Mouse (Mus musculus) kidney, embryonic 16.5 days (tissue): Measurements from ENCODE around the gene Lrrc28. TPM values are rescaled to one million over a fixed set of nuclear protein-coding genes. Genes with fewer than 3 reads are reported as not detected.

Experiments used
- ATAC-seq: fragments of 200-750 bp; cut with Nextera tagmentation; 2 replicates; pipeline ENCODE4 v1.8.0; 2017; ENCODE audit warnings: moderate TSS enrichment; ENCODE audit not compliant: low FRiP score, low TSS enrichment
- H3K27ac ChIP-seq: fragments of 300-500 bp; sonication (generic); 2 replicates; pipeline ENCODE4 v1.5.1; 2014; ENCODE audit warnings: low read length
- H3K27me3 ChIP-seq: fragments of 300-500 bp; sonication (generic); 2 replicates; pipeline ENCODE4 v1.6.1; 2014; ENCODE audit warnings: low read length, control low read depth, mixed read lengths; ENCODE audit not compliant: insufficient read depth
- H3K36me3 ChIP-seq: fragments of 300-500 bp; sonication (generic); 2 replicates; pipeline ENCODE4 v1.6.1; 2014; ENCODE audit warnings: low read length, control low read depth, mixed read lengths; ENCODE audit not compliant: insufficient read depth
- H3K4me1 ChIP-seq: fragments of 300-500 bp; sonication (generic); 2 replicates; pipeline ENCODE4 v1.6.1; 2014; ENCODE audit warnings: low read length, control low read depth, mixed read lengths; ENCODE audit not compliant: insufficient read depth
- H3K4me2 ChIP-seq: fragments of 300-500 bp; sonication (generic); replicated peaks from 2 replicates; pipeline ENCODE4 v1.6.1; 2014; ENCODE audit warnings: low read depth, low read length
- H3K4me3 ChIP-seq: fragments of 300-500 bp; sonication (generic); 2 replicates; pipeline ENCODE4 v1.5.1; 2014; ENCODE audit warnings: mild to moderate bottlenecking, low read length
- H3K9ac ChIP-seq: fragments of 300-500 bp; sonication (generic); replicated peaks from 2 replicates; pipeline ENCODE4 v1.6.1; 2014; ENCODE audit warnings: low read length
- H3K9me3 ChIP-seq: fragments of 300-500 bp; sonication (generic); 2 replicates; pipeline ENCODE4 v1.6.1; 2016; ENCODE audit warnings: low read length, control low read depth
- WGBS: fragments of 180-500 bp; shearing (Covaris S2); extraction: QIAGEN DNeasy Blood & Tissue Kit; methylation state at CpG from one replicate; pipeline ENCODE4 v1.1.7; 2014; 5-methylcytosine and 5-hydroxymethylcytosine counted together
- polyA plus RNA-seq: library from polyadenylated mRNA; unstranded; fragments of >200 nt; fragmentation: Nextera tagmentation; extraction: Ambion mirVana; gene quantifications from 2 replicates; pipeline ENCODE4 v1.2.1, GENCODE M21; 2015

Lrrc28 gene
- polyA plus RNA-seq, 1 experiment from 2014 or later, result 14.4 TPM

- Histone ChIP-seq H3K36me3 (no peaks in the 10 kb centered on the region), H3K9ac (peak overlapping the region; percentile 62), H3K27me3 (no peaks in the 10 kb centered on the region), H3K4me3 (peak overlapping the region; percentile 86), H3K9me3 (no peaks in the 10 kb centered on the region), H3K27ac (no peak overlapping the region), H3K4me2 (peak overlapping the region; percentile 57), H3K4me1 (peaks cover 39% of the 10 kb centered on the region)
- 61% methylated on average over 4 of the region's 4 CpGs for WGBS
- no peak for ATAC-seq
These were observed 3.3 kb upstream of the Lrrc28 start for GRCm38 (mm10) chr7:67648376-67648775.

- Histone ChIP-seq H3K9ac (peak within 1 kb of the TSS; percentile 92), H3K27ac (peak within 1 kb of the TSS; percentile 95), H3K36me3 (no peaks in the 10 kb centered on the region), H3K9me3 (no peaks in the 10 kb centered on the region), H3K4me1 (peaks cover 39% of the 10 kb centered on the region), H3K4me2 (peak within 1 kb of the TSS; percentile 88), H3K4me3 (peak within 1 kb of the TSS; percentile 91), H3K27me3 (no peaks in the 10 kb centered on the region)
- WGBS, result under 1% methylated on average over 5 of the region's 5 CpGs
- no peak for ATAC-seq
These were observed 2.2 kb upstream of the Lrrc28 start, which contains the start of gene Ttc23 for GRCm38 (mm10) chr7:67647277-67647676. Gene Ttc23, plus strand, starts transcription at chr7:67647410.

- Histone ChIP-seq H3K27me3 (no peaks in the 10 kb centered on the region), H3K4me1 (peaks cover 39% of the 10 kb centered on the region), H3K4me2 (peak overlapping the region; percentile 88), H3K4me3 (peak overlapping the region; percentile 91), H3K9me3 (no peaks in the 10 kb centered on the region), H3K36me3 (no peaks in the 10 kb centered on the region), H3K27ac (peak overlapping the region; percentile 95), H3K9ac (peak overlapping the region; percentile 92)
- ATAC-seq, result no peak
- WGBS, result 9% methylated on average over 6 of the region's 6 CpGs
These were observed 1.1 kb upstream of the Lrrc28 start for GRCm38 (mm10) chr7:67646131-67646530.

- Histone ChIP-seq H3K27ac (peak overlapping the region; percentile 95), H3K4me3 (peak overlapping the region; percentile 91), H3K9ac (peak overlapping the region; percentile 92), H3K4me2 (peak overlapping the region; percentile 88), H3K36me3 (peaks cover 3% of the 10 kb centered on the region; the same call in 1 of the 2 replicates), H3K9me3 (no peaks in the 10 kb centered on the region), H3K4me1 (peaks cover 37% of the 10 kb centered on the region), H3K27me3 (no peaks in the 10 kb centered on the region)
- ATAC-seq, result peak; percentile 7; the same call in 1 of the 2 replicates
- WGBS, result 0% methylated on average over 15 of the region's 15 CpGs
These were observed 580 bp upstream of the Lrrc28 start for GRCm38 (mm10) chr7:67645681-67646014.

- ATAC-seq, result no peak
- peaks cover 4% of the 10 kb centered on the region; the same call in 1 of the 2 replicates for H3K36me3 ChIP-seq
These were observed 777 bp downstream of the Lrrc28 start for GRCm38 (mm10) chr7:67644291-67644690.

GRCm38 (mm10) chr7:67642955-67643354 is 2.1 kb downstream of the Lrrc28 start:
- Histone ChIP-seq H3K4me2 (no peak overlapping the region), H3K36me3 (peaks cover 4% of the 10 kb centered on the region; the same call in 1 of the 2 replicates), H3K9ac (no peak overlapping the region), H3K4me3 (no peak overlapping the region), H3K4me1 (peaks cover 17% of the 10 kb centered on the region), H3K27me3 (no peaks in the 10 kb centered on the region), H3K27ac (no peak overlapping the region), H3K9me3 (no peaks in the 10 kb centered on the region)
- ATAC-seq, result no peak
- WGBS, result 89% methylated on average over 9 of the region's 9 CpGs

More at GRCm38 (mm10) chr7:67644291-67644690, 777 bp downstream of the Lrrc28 start:
- Histone ChIP-seq H3K4me2 (peak overlapping the region; percentile 59), H3K9me3 (no peaks in the 10 kb centered on the region), H3K4me1 (peaks cover 27% of the 10 kb centered on the region), H3K4me3 (peak overlapping the region; percentile 91), H3K27me3 (no peaks in the 10 kb centered on the region), H3K27ac (no peak overlapping the region), H3K9ac (peak overlapping the region; percentile 73)
- 36% methylated on average over 8 of the region's 8 CpGs for WGBS

GRCm38 (mm10) chr7:67639006-67639405 is 6.1 kb downstream of the Lrrc28 start:
- H3K27me3 ChIP-seq, result no peaks in the 10 kb centered on the region
- 71% methylated on average over 3 of the region's 3 CpGs for WGBS
- ATAC-seq, result no peak

GRCm38 (mm10) chr7:67636161-67636560 is 8.9 kb downstream of the Lrrc28 start:
- Histone ChIP-seq H3K9me3 (no peaks in the 10 kb centered on the region), H3K27me3 (no peaks in the 10 kb centered on the region), H3K4me2 (no peak overlapping the region), H3K4me1 (no peaks in the 10 kb centered on the region; the same call in 1 of the 2 replicates), H3K4me3 (no peak overlapping the region), H3K36me3 (peaks cover 8% of the 10 kb centered on the region; the same call in 1 of the 2 replicates), H3K9ac (no peak overlapping the region), H3K27ac (no peak overlapping the region)
- ATAC-seq, result no peak
- WGBS, result 71% methylated on average over 2 of the region's 2 CpGs

More at GRCm38 (mm10) chr7:67639006-67639405, 6.1 kb downstream of the Lrrc28 start:
- H3K4me3 ChIP-seq, result no peak overlapping the region
- H3K4me1 ChIP-seq, result peaks cover 1% of the 10 kb centered on the region; the same call in 1 of the 2 replicates
- H3K9ac ChIP-seq, result no peak overlapping the region
- H3K4me2 ChIP-seq, result no peak overlapping the region
- H3K9me3 ChIP-seq, result no peaks in the 10 kb centered on the region
- H3K27ac ChIP-seq, result no peak overlapping the region
- H3K36me3 ChIP-seq, result peaks cover 4% of the 10 kb centered on the region; the same call in 1 of the 2 replicates

- Histone ChIP-seq H3K27ac (no peak overlapping the region), H3K27me3 (no peaks in the 10 kb centered on the region), H3K4me2 (no peak overlapping the region), H3K9me3 (no peaks in the 10 kb centered on the region), H3K9ac (no peak overlapping the region), H3K36me3 (peaks cover 4% of the 10 kb centered on the region; the same call in 1 of the 2 replicates), H3K4me3 (no peak overlapping the region), H3K4me1 (no peaks in the 10 kb centered on the region)
- ATAC-seq, result no peak
- WGBS, result 82% methylated on average over 3 of the region's 3 CpGs
These were observed 10.9 kb downstream of the Lrrc28 start for GRCm38 (mm10) chr7:67634210-67634609.

- H3K4me2 ChIP-seq, result no peak overlapping the region
- H3K4me3 ChIP-seq, result no peak overlapping the region
- no peak overlapping the region for H3K9ac ChIP-seq
- WGBS, result 84% methylated on average over 5 of the region's 5 CpGs
- no peak overlapping the region for H3K27ac ChIP-seq
- H3K4me1 ChIP-seq, result no peaks in the 10 kb centered on the region
- H3K9me3 ChIP-seq, result no peaks in the 10 kb centered on the region
- peaks cover 4% of the 10 kb centered on the region; the same call in 1 of the 2 replicates for H3K36me3 ChIP-seq
- ATAC-seq, result no peak
- no peaks in the 10 kb centered on the region for H3K27me3 ChIP-seq
These were observed 12.7 kb downstream of the Lrrc28 start for GRCm38 (mm10) chr7:67632380-67632779.
